Comparison of ENCODE assay signal across 17 mouse cellular contexts in the genomic region with DNA sequence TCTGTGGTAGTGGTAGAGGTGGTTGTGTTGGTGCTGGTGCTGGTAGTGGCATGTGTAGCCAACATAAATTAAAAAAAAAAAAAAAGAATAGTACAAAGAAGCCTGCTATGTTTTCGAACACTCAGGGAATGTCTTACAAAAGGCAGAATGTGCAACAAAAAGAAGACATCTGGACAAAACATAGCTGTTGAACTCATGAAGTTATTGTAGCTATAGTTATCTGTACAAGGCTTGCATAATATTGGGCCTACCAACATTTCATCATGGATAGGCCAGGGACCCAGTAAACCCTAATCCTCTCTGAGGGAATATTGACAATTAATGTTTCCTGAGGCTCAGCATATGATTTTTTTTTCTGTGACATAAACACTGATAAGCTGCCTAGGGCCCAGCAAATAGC.
"Had no signal": no experiment of that assay in that cellular context is flagged by ENCODE, and none has a peak within 500 bp of the region (broad histone marks: within the 10 kb centered on the region; RNA-seq: fewer than 3 reads in every experiment).

No protein-coding gene starts in this region.

- H3K9me3 ChIP-seq: liver, embryonic 12.5 days; midbrain, embryonic 10.5 days; midbrain, embryonic 12.5 days; neural tube, embryonic 13.5 days; neural tube, embryonic 15.5 days; stomach, embryonic 15.5 days had no signal

- ATAC-seq: liver, embryonic 12.5 days; midbrain, embryonic 16.5 days had no signal

- H3K27ac ChIP-seq: liver, embryonic 12.5 days; liver, embryonic 14.5 days; midbrain, embryonic 10.5 days; midbrain, embryonic 12.5 days; neural tube, embryonic 13.5 days; neural tube, embryonic 15.5 days; stomach, embryonic 15.5 days; stomach, postnatal 0 days had no signal

- H3K9ac ChIP-seq: liver, embryonic 12.5 days; liver, embryonic 14.5 days; midbrain, embryonic 12.5 days; neural tube, embryonic 13.5 days; neural tube, embryonic 15.5 days; stomach, embryonic 15.5 days had no signal

- DNase-seq: lung, adult 2 months; retina, postnatal 1 day; right cerebral cortex, adult 18-20 months; right cerebral cortex, postnatal 14 days; thymus, adult 2 months; thymus, postnatal 25 days; thymus, postnatal 4 days had no signal

- H3K36me3 ChIP-seq: liver, embryonic 12.5 days; midbrain, embryonic 10.5 days; midbrain, embryonic 12.5 days; neural tube, embryonic 13.5 days; neural tube, embryonic 15.5 days; stomach, embryonic 15.5 days had no signal

- H3K4me1 ChIP-seq: midbrain, embryonic 10.5 days; midbrain, embryonic 12.5 days; neural tube, embryonic 15.5 days; stomach, embryonic 15.5 days had no signal

- H3K4me3 ChIP-seq: liver, embryonic 12.5 days; midbrain, embryonic 10.5 days; midbrain, embryonic 12.5 days; myocyte; neural tube, embryonic 13.5 days; neural tube, embryonic 15.5 days; stomach, embryonic 15.5 days had no signal

- H3K4me2 ChIP-seq: liver, embryonic 12.5 days; midbrain, embryonic 12.5 days; neural tube, embryonic 13.5 days; neural tube, embryonic 15.5 days; stomach, embryonic 15.5 days had no signal

- H3K27me3 ChIP-seq: liver, embryonic 12.5 days; midbrain, embryonic 12.5 days; neural tube, embryonic 13.5 days; neural tube, embryonic 15.5 days; stomach, embryonic 15.5 days had no signal
